Mouse (Mus musculus) kidney, postnatal 0 days (tissue): ENCODE results near the gene Rapgef4. TPM values are rescaled to one million over a fixed set of nuclear protein-coding genes. Genes with fewer than 3 reads are reported as not detected.
"Not testable (repeated sequence)": the region's sequence is repeated elsewhere in the genome, so short reads cannot be mapped to it uniquely, and the experiment has no call there.

Experiments used
- ATAC-seq: fragments of 200-750 bp; cut with Nextera tagmentation; replicated peaks from 2 replicates; pipeline ENCODE4 v1.8.0; 2017; ENCODE audit warnings: low read depth, moderate number of reproducible peaks, moderate TSS enrichment, moderate library complexity; ENCODE audit not compliant: low FRiP score
- DNase-seq: peaks from one replicate; pipeline ENCODE4 v3.0.0-alpha.2; 2016; ENCODE audit warnings: low spot score
- H3K27ac ChIP-seq: fragments of 300-500 bp; sonication (generic); 2 replicates; pipeline ENCODE4 v1.5.1; 2014; ENCODE audit warnings: mild to moderate bottlenecking
- H3K27me3 ChIP-seq: fragments of 300-500 bp; sonication (generic); 2 replicates; pipeline ENCODE4 v1.6.1; 2014; ENCODE audit warnings: low read length, mixed read lengths; ENCODE audit not compliant: insufficient read depth
- H3K36me3 ChIP-seq: fragments of 300-500 bp; sonication (generic); 2 replicates; pipeline ENCODE4 v1.6.1; 2014; ENCODE audit warnings: low read length, mixed read lengths; ENCODE audit not compliant: insufficient read depth
- H3K4me1 ChIP-seq: fragments of 300-500 bp; sonication (generic); replicated peaks from 2 replicates; pipeline ENCODE4 v1.6.1; 2014; ENCODE audit warnings: antibody characterized with exemption, low read length, mixed read lengths; ENCODE audit not compliant: insufficient read depth
- H3K4me2 ChIP-seq: fragments of 300-500 bp; sonication (generic); 2 replicates; pipeline ENCODE4 v1.6.1; 2014; ENCODE audit warnings: mild to moderate bottlenecking, low read length, moderate library complexity, mixed read lengths
- H3K4me3 ChIP-seq: fragments of 300-500 bp; sonication (generic); replicated peaks from 2 replicates; pipeline ENCODE4 v1.5.1; 2014; ENCODE audit warnings: low read depth, low read length
- H3K9ac ChIP-seq: fragments of 300-500 bp; sonication (generic); 2 replicates; pipeline ENCODE4 v1.6.1; 2014; ENCODE audit warnings: low read depth, low read length
- H3K9me3 ChIP-seq: fragments of 300-500 bp; sonication (generic); replicated peaks from 2 replicates; pipeline ENCODE4 v1.6.1; 2016; ENCODE audit warnings: low read length, inconsistent platforms, mixed read lengths
- CTCF ChIP-seq: IDR thresholded peaks from 2 replicates; pipeline ENCODE4 v1.5.1; 2016; ENCODE audit warnings: antibody characterized with exemption, low read depth, mild to moderate bottlenecking, moderate library complexity
- WGBS: fragments of 180-500 bp; shearing (Covaris S2); extraction: QIAGEN DNeasy Blood & Tissue Kit; methylation state at CpG from one replicate; pipeline ENCODE4 v1.1.7; 2014; 5-methylcytosine and 5-hydroxymethylcytosine counted together
- polyA plus RNA-seq: library from polyadenylated mRNA; unstranded; fragments of >200 nt; fragmentation: Nextera tagmentation; extraction: Ambion mirVana; gene quantifications from 2 replicates; pipeline ENCODE4 v1.2.1, GENCODE M21; 2015

Gene Rapgef4
- polyA plus RNA-seq, 1 experiment from 2014 or later = 4.6 TPM

- no peak for DNase-seq
- TF ChIP-seq CTCF = no peak
- Histone ChIP-seq H3K27ac (no peak overlapping the region), H3K4me3 (no peak overlapping the region), H3K27me3 (no peaks in the 10 kb centered on the region), H3K9ac (no peak overlapping the region), H3K4me2 (no peak overlapping the region), H3K9me3 (no peaks in the 10 kb centered on the region), H3K4me1 (no peaks in the 10 kb centered on the region; the same call in 1 of the 2 replicates), H3K36me3 (no peaks in the 10 kb centered on the region)
- ATAC-seq = no peak
- 48% methylated on average over 9 of the region's 9 CpGs for WGBS
These were observed 155.6 kb downstream of the Rapgef4 start for GRCm38 (mm10) chr2:72136486-72137264.

GRCm38 (mm10) chr2:72139863-72140845, 159.1 kb downstream of the Rapgef4 start:
- H3K36me3 ChIP-seq = no peaks in the 10 kb centered on the region
- H3K9me3 ChIP-seq = no peaks in the 10 kb centered on the region
- no peaks in the 10 kb centered on the region for H3K27me3 ChIP-seq
- H3K27ac ChIP-seq = no peak overlapping the region
- no peak overlapping the region for H3K9ac ChIP-seq
- no peak for TF ChIP-seq CTCF
- 86% methylated on average over 14 of the region's 14 CpGs for WGBS
- H3K4me3 ChIP-seq = no peak overlapping the region
- DNase-seq = no peak
- ATAC-seq = no peak
- H3K4me1 ChIP-seq = peaks cover under 1% of the 10 kb centered on the region; the same call in 1 of the 2 replicates
- no peak overlapping the region for H3K4me2 ChIP-seq

- no peak for TF ChIP-seq CTCF
These were observed 160.1 kb downstream of the Rapgef4 start for GRCm38 (mm10) chr2:72141091-72141490.

GRCm38 (mm10) chr2:72141732-72142131, 160.7 kb downstream of the Rapgef4 start:
- DNase-seq, H3K4me3 ChIP-seq, H3K27ac ChIP-seq, ATAC-seq, H3K27me3 ChIP-seq, H3K9ac ChIP-seq, H3K36me3 ChIP-seq, H3K4me2 ChIP-seq, H3K4me1 ChIP-seq, H3K9me3 ChIP-seq: not testable (repeated sequence)
- 94% methylated on average over 4 of the region's 4 CpGs for WGBS

More at GRCm38 (mm10) chr2:72141091-72141490, 160.1 kb downstream of the Rapgef4 start:
- 56% methylated on average over 8 of the region's 8 CpGs for whole genome bisulfite sequencing
- Histone ChIP-seq H3K9me3 (no peaks in the 10 kb centered on the region), H3K9ac (no peak overlapping the region), H3K4me3 (no peak overlapping the region), H3K27me3 (no peaks in the 10 kb centered on the region), H3K4me2 (no peak overlapping the region), H3K27ac (no peak overlapping the region), H3K36me3 (no peaks in the 10 kb centered on the region), H3K4me1 (peaks cover 8% of the 10 kb centered on the region; the same call in 1 of the 2 replicates)
- no peak for DNase-seq
- ATAC-seq = no peak

DNA sequence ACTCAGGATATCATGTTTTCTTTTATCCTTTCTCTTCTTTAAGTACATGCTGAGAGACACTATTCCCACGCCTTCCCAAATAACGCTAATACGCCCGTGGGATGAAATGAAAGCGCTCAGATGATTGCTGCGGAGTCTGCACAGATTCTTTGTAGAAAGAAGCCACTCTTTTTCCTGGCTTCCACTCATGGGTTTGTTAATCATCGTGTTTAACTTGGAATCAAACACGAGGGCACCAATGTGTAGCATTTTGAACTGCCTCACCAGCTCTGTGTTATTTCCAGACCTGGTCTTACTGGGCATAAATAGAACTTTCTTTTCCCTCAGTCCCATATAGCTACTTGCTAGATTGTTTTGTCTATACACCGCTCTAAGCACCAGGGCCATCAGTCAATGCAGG, 162.4 kb downstream of the Rapgef4 start:
- Histone ChIP-seq H3K4me1 (0 out of 2 replicates have a peak, but pooled peaks cover 8% of the 10 kb centered on the region), H3K27me3 (no peaks in the 10 kb centered on the region), H3K4me3 (no peak overlapping the region), H3K9me3 (no peaks in the 10 kb centered on the region), H3K4me2 (no peak overlapping the region), H3K9ac (no peak overlapping the region), H3K36me3 (no peaks in the 10 kb centered on the region), H3K27ac (no peak overlapping the region)
- TF ChIP-seq CTCF = no peak
- DNase-seq = no peak
- no peak for ATAC-seq
- WGBS = 87% methylated on average over 9 of the region's 9 CpGs

DNA sequence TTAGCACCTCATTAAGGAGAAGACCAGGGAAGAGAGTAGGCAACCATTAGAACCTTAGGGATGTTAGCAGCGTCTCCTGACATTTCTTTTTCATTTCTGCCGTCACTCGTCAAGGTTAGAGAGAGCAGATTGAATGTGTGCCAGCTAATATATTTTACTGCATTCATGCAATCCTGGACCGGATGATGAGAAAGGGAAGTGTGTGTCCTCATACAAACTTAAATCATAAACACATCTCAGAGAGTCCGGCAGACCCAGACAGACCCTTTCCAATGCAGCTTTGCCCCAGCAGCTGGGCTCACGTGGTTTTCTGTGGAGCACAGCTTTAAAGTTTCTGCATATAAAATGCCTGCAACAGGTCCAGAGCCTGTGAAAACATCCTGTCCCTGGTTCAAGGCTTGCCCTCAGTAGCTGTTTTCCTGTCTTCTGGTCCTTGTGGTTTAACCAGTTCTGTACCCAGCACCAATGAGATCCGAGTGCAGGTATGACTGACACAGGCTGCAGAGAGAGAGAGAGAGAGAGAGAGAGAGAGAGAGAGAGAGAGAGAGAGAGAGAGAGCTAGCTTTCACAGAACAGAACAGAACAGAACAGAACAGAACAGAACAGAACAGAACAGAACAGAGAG, 163.6 kb downstream of the Rapgef4 start:
- H3K9ac ChIP-seq = no peak overlapping the region
- no peaks in the 10 kb centered on the region for H3K9me3 ChIP-seq
- no peak overlapping the region for H3K4me3 ChIP-seq
- ATAC-seq (no peak), DNase-seq (peak; percentile 67)
- H3K4me2 ChIP-seq = no peak overlapping the region
- peak overlapping the region; percentile 62 for H3K27ac ChIP-seq
- WGBS = 45% methylated on average over 7 of the region's 7 CpGs
- H3K4me1 ChIP-seq = 0 out of 2 replicates have a peak, but pooled peaks cover 8% of the 10 kb centered on the region
- H3K36me3 ChIP-seq = no peaks in the 10 kb centered on the region
- no peak for TF ChIP-seq CTCF
- no peaks in the 10 kb centered on the region for H3K27me3 ChIP-seq
